Mouse (Mus musculus) heart, adult 2 months (tissue): ENCODE measurements around the gene Sh3bp4. TPM values are rescaled to one million over a fixed set of nuclear protein-coding genes. Genes with fewer than 3 reads are reported as not detected.

ENCODE experiments used
- DNase-seq, 2 experiments: peaks; one replicate each; pipeline ENCODE4 v3.0.0; 2021
- H3K27ac ChIP-seq: fragments of 200-600 bp; 2 replicates; pipeline ENCODE4 v1.8.1; 2022
- H3K27me3 ChIP-seq: fragments of 200-500 bp; 2 replicates; pipeline ENCODE4 v1.6.1; 2012; ENCODE audit warnings: mild to moderate bottlenecking, low read length, inconsistent platforms, mixed read lengths; ENCODE audit not compliant: control insufficient read depth, insufficient read depth
- H3K36me3 ChIP-seq: fragments of 200-500 bp; 2 replicates; pipeline ENCODE4 v1.6.1; 2012; ENCODE audit warnings: low read length, inconsistent platforms; ENCODE audit not compliant: control insufficient read depth, insufficient read depth
- H3K4me1 ChIP-seq: fragments of 200-500 bp; 2 replicates; pipeline ENCODE4 v1.6.1; 2011; ENCODE audit warnings: low read length; ENCODE audit not compliant: control insufficient read depth, insufficient read depth
- H3K4me3 ChIP-seq: fragments of 200-600 bp; 2 replicates; pipeline ENCODE4 v1.8.1; 2022
- H3K79me2 ChIP-seq: fragments of 200-500 bp; replicated peaks from 2 replicates; pipeline ENCODE4 v1.6.1; 2012; ENCODE audit warnings: mild to moderate bottlenecking, inconsistent platforms, low read length, moderate library complexity, mixed read lengths; ENCODE audit not compliant: control insufficient read depth, insufficient read depth
- H3K9ac ChIP-seq: fragments of 200-500 bp; 2 replicates; pipeline ENCODE4 v1.6.1; 2012; ENCODE audit warnings: low read depth, mild to moderate bottlenecking, control low read depth, inconsistent platforms, low read length, mixed read lengths
- CTCF ChIP-seq: fragments of 200-600 bp; IDR thresholded peaks from 2 replicates; pipeline ENCODE4 v1.8.1; 2022; ENCODE audit warnings: antibody characterized with exemption, mild to moderate bottlenecking, moderate library complexity
- EP300 ChIP-seq: fragments of 200-500 bp; IDR thresholded peaks from 2 replicates; pipeline ENCODE4 v1.6.1; 2011; ENCODE audit warnings: low read depth, low read length, control low read depth; ENCODE audit not compliant: insufficient read depth
- POLR2A ChIP-seq: fragments of 200-500 bp; IDR thresholded peaks from 2 replicates; pipeline ENCODE4 v1.6.1; 2011; ENCODE audit warnings: mild to moderate bottlenecking, low read depth, low read length, control low read depth; ENCODE audit not compliant: insufficient read depth
- WGBS: fragments of 180-500 bp; shearing (Covaris S2); methylation state at CpG from one replicate; pipeline ENCODE4 v1.1.7; 2018; 5-methylcytosine and 5-hydroxymethylcytosine counted together
- intact Hi-C: fragments of 180-260 bp; cut with DNase I; formaldehyde crosslinking; loops from one replicate; pipeline ENCODE4 v1.15.1; 2025
- polyA plus RNA-seq: library from polyadenylated mRNA; depleted of rRNA; stranded (reverse); fragments of >200 nt; gene quantifications from 2 replicates; pipeline ENCODE4 v1.2.3, GENCODE M21; 2012
- total RNA-seq, 2 experiments: library from RNA; stranded (reverse); gene quantifications; 2 replicates each; pipeline ENCODE4 v1.2.3; 2021

Gene Sh3bp4
- total and polyA plus RNA-seq, 3 experiments = 8.6 to 11.1 (median 10.0) TPM

DNA sequence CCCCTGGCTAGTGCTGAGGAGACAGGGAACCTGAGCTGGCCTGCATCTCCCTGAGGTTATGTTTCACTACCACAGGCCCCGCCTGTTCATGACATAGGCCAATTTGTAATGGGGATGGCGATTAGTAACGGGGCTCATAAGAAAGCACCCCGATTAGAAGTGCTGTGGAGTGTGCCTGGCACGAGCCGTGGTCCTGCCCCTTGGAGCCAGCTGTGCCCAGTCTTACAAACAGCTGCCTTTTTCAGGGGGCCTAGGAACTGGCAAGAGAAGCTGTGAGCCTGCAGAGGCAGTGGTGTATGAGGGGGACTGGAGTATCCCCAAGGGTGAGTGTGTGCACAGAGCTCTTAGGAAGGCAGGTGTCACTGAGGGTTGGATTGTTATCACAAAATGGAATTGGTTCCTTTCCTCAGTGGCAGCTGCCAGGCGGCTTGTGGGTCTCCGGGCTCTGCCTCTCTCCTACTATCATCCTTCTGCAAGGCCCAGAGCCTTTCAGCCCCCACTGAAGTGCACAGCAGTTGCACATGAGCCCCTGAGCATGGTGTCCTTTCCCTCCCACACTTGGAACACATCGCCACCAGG is 16.4 kb downstream of the Sh3bp4 start:
- Histone ChIP-seq H3K4me3 (no peak overlapping the region), H3K27ac (no peak overlapping the region), H3K9ac (no peak overlapping the region), H3K4me1 (peaks cover 33% of the 10 kb centered on the region), H3K36me3 (no peaks in the 10 kb centered on the region), H3K79me2 (peaks cover 9% of the 10 kb centered on the region; the same call in 1 of the 2 replicates), H3K27me3 (no peaks in the 10 kb centered on the region)
- WGBS = 75% methylated on average over 9 of the region's 9 CpGs
- TF ChIP-seq POLR2A (no peak), EP300 (no peak), CTCF (no peak)
- intact Hi-C loops = no loop called here
- peak in 1 of 2 experiments; percentile 14 for DNase-seq

DNA sequence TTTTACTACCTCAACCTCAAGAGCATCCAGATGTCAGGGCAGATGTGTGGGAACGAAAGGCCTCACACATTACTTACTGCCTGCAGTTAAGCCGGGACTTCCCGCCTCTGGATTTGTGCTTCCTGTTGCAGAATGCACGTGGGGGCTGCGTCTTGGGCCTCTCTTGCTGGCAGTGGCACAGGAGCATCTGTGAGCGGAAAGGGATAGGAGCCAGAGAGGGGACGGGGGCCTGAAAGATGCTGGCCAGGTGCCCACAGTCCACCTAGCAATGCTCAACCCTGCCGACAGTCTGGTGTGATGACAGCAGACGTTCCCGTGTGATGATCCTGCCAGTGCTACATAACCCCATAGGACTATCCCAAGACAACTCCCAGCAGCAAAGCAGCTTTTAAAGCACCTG is 17.9 kb downstream of the Sh3bp4 start:
- Histone ChIP-seq H3K4me1 (peaks cover 41% of the 10 kb centered on the region), H3K36me3 (peaks cover 4% of the 10 kb centered on the region), H3K27ac (no peak overlapping the region; the same call in 1 of the 2 replicates), H3K79me2 (peaks cover 6% of the 10 kb centered on the region; the same call in 1 of the 2 replicates), H3K27me3 (no peaks in the 10 kb centered on the region), H3K4me3 (no peak overlapping the region), H3K9ac (no peak overlapping the region)
- DNase-seq = peak in 1 of 2 experiments; percentile 30
- intact Hi-C loops = no loop called here
- 36% methylated on average over 10 of the region's 10 CpGs for WGBS
- TF ChIP-seq EP300 (no peak), POLR2A (no peak), CTCF (no peak)

DNA sequence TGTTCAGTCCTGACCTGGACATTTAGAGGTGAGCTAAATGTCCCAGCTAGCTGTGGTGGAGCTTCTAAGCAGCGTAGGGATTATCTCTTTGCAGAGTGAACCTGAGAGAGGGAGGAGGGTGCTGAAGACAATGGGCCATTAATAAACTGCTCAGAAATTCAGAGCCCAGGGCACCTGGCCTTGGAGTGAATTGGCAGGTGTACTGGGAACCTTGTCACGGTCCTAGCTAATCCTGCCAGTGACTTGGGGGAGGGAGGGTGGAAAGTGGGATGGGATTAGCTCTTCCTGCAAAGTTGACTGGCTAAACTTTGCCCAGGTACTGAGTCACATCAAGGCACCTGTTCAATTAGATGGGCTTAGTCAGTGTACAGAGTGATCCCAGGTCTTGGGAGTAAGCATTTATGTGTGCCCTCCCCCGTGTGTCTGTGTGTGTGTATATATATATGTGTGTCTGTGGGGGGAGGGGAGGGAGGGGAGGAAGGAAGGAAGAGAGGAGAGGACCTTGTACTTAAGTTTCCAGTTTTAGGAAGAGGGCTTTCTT is 18.6 kb downstream of the Sh3bp4 start:
- no peak overlapping the region for H3K27ac ChIP-seq
- no peak overlapping the region for H3K4me3 ChIP-seq
- peaks cover 8% of the 10 kb centered on the region for H3K36me3 ChIP-seq
- no peaks in the 10 kb centered on the region for H3K27me3 ChIP-seq
- no peak overlapping the region for H3K9ac ChIP-seq
- peaks cover 47% of the 10 kb centered on the region for H3K4me1 ChIP-seq
- TF ChIP-seq EP300 (no peak), POLR2A (no peak), CTCF (no peak)
- WGBS = 34% methylated on average over 3 of the region's 3 CpGs
- DNase-seq = peak in 1 of 2 experiments; percentile 17
- peaks cover 3% of the 10 kb centered on the region; the same call in 1 of the 2 replicates for H3K79me2 ChIP-seq
- intact Hi-C loops = no loop called here

DNA sequence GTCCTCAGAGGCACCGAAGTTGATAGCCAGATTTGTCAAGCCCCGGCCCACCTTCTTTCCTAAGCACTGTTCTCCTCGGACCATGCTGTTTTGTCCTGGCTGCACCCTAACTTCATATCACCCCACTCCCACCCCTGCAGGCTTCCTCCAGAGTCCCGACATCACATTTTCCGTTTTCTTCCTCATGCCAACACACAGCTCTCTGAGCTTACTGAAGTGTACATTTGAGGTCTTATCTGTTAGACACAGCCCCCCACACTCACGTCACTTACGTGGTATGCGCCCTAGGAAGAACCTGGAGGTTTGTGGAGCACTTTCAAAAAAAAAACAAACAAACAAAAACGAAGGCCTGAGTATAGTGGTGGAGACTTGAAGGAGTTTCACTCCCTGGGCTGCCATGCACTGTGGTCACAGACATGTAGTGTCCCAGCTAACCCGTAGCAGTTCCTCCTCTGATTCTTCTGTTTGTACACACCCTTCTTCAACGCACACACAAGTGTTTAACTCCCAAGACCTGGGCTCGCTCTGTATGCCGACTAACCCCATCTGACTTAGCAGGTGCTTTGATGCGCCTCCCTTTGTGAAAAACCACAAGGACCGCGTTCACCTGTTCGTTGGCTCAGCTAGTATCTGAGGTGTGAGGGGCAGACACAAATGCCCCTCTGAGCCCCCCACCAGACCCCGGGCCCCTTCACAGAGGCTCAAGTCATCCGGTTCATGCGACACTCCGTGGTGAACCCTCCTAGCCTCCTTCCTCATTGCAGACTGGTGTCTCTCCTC is 19.8 kb downstream of the Sh3bp4 start:
- peaks cover 10% of the 10 kb centered on the region for H3K36me3 ChIP-seq
- TF ChIP-seq EP300 (no peak), POLR2A (no peak), CTCF (no peak)
- peaks cover 54% of the 10 kb centered on the region for H3K4me1 ChIP-seq
- no peaks in the 10 kb centered on the region for H3K27me3 ChIP-seq
- 51% methylated on average over 21 of the region's 21 CpGs for WGBS
- no peak overlapping the region for H3K4me3 ChIP-seq
- no peak overlapping the region for H3K9ac ChIP-seq
- no peak for DNase-seq
- intact Hi-C loops = no loop called here
- peaks cover 1% of the 10 kb centered on the region for H3K79me2 ChIP-seq
- peak overlapping the region; percentile 9 for H3K27ac ChIP-seq

DNA sequence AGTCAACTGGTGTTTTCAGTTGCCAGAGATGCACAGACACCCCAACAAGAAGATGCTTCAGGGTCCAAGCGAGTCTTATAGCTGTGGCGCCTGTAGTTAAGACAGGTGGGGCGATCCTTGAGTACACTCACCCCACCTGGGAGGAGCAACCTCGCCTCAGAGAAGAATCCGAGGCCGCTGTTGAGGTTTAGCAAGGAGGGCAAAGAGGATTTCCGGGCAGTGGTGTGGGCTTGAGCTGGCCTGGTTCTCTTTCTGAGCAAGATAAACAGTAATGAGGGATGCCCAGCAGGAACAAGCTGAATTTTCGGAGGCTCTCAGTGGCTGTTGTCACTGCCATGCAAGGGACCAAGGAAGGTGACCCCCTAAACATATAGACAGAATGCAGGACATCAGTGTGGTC is 20.5 kb downstream of the Sh3bp4 start:
- H3K4me3 ChIP-seq = no peak overlapping the region
- intact Hi-C loops = no loop called here
- no peak overlapping the region; the same call in 1 of the 2 replicates for H3K27ac ChIP-seq
- H3K36me3 ChIP-seq = peaks cover 10% of the 10 kb centered on the region
- H3K4me1 ChIP-seq = peaks cover 58% of the 10 kb centered on the region
- no peak for DNase-seq
- no peaks in the 10 kb centered on the region for H3K27me3 ChIP-seq
- peaks cover 3% of the 10 kb centered on the region for H3K79me2 ChIP-seq
- no peak overlapping the region for H3K9ac ChIP-seq
- TF ChIP-seq POLR2A = no peak
- 74% methylated on average over 8 of the region's 8 CpGs for WGBS

DNA sequence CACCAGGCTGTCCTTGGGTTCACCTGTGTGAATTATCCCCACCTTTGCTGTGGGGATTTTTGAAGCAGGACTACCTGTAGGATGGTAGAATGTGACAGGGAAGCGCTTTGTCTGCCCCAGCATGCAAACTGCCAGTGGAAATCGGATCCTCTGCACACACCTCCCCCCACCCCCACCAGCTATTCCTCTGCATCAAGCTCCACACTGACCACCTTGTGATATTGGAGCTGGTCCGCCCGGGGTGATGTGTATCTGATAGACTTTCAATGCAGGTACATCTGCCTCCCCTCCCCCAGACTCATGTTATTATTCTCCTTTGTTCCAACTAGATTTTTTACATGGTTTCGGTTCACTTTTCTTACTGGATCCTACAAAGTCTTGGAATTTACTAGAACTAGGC is 21.8 kb downstream of the Sh3bp4 start:
- Histone ChIP-seq H3K79me2 (peaks cover 6% of the 10 kb centered on the region), H3K27ac (peak overlapping the region; percentile 76), H3K4me1 (peaks cover 63% of the 10 kb centered on the region), H3K36me3 (peaks cover 10% of the 10 kb centered on the region), H3K9ac (no peak overlapping the region), H3K27me3 (no peaks in the 10 kb centered on the region), H3K4me3 (no peak overlapping the region)
- no peak for DNase-seq
- intact Hi-C loops = loop anchor here (2.0 kb wide), 2 partner anchors 13 to 31 kb away; no protein-coding TSS in a partner anchor
- WGBS = 58% methylated on average over 5 of the region's 5 CpGs
- TF ChIP-seq CTCF (no peak), POLR2A (no peak), EP300 (no peak)
